Mouse (Mus musculus) thymus, postnatal 25 days (tissue): ENCODE data around the gene Khdc4.
A peak's percentile ranks its signal among the peaks of the same experiment; 100 is the strongest.
"Not testable (repeated sequence)": the region's sequence is repeated elsewhere in the genome, so short reads cannot be mapped to it uniquely, and the experiment has no call there.

Experiments used
- DNase-seq: peaks from one replicate; pipeline ENCODE4 v3.0.0; 2022

The Khdc4 gene

GRCm38 (mm10) chr3:88658441-88659127 lies 27.0 kb upstream of the Khdc4 start:
- no peak for DNase-seq

GRCm38 (mm10) chr3:88659798-88660197 lies 25.8 kb upstream of the Khdc4 start:
- no peak for DNase-seq

DNA sequence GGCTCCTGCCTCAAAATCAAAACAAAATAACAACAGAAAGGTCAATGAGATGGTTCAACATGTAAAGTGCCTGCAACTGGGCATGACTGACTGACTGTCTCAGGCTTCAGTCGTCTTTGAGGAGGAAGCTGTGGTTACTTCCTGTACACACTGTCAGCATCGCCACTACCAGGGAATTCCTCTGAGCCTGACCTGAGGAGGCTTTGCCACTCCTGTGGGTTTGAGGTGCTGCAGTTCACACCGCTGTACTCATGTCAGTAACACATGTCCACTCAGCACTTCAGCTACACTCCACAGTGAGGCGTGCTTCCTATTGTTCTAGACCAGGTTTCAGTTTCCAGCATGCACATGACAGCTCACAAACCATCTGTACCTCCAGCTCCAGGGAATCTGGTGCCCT lies 21.5 kb upstream of the Khdc4 start:
- no peak for DNase-seq

DNA sequence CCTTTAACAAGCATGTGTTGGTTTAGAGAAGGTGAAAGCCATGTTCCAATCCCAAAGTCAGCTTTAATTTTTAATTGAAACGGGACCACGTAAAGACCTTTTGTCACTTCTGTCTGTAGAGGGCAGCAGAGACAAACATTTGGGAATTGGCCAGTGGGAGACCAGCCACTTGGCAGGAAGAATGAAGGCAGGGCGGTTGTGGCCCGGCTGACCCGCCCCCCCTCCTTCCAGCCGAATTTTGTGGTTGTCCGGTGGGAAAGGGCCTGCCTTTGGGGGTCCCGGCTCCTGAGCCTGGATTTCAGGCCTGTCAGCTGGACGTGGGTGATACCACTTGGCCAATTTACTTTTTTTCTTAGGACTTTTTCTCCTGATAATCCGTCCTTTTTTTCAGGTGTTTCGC lies 8.2 kb upstream of the Khdc4 start:
- DNase-seq, result peak; percentile 59

DNA sequence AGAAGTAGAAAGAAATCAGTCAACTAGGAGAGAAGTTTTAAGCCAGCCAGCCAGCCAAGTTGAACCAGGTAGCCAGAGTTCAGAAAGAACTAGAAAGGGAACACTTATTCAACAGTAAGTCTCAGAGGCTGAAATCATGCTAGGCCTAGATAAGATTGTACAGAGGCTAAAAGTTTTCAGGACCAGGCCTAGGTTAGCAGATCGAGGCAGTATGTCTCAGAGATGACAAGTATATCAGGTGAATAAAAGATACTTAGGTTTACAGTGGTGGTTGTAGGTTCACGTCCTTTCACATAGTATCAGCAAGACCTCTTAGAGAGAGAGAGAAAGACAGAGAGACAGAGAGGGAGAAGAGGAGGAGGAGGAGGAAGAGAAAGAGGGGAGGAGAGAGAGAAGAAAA lies 1.8 kb upstream of the Khdc4 start:
- DNase-seq, result no peak

GRCm38 (mm10) chr3:88684236-88684979 lies 1.2 kb upstream of the Khdc4 start:
- no peak for DNase-seq

DNA sequence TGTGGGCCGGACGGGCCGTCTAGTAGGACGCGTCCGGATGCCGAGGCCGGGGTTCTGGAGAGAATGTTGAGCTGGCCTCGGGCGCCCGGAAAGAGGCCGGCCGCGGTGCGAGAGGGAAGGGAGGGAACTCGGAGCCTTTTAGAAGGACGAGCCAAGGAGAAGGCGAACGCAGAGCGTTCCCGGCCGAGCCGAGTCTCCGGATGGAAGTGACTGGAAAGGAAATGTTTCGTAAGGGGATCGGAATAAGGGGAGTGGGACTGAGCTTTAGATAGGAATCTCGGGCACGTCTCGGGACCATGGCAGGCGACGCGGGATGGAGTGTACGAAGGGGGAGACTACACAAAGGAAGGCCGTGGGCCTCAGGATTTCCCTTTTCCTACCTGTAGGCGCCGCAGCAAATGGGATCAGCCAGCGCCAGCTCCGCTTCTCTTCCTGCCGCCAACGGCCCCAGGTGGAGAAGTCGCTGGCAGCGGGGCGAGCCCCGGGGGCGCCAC lies 402 bp downstream of the Khdc4 start:
- DNase-seq, result no peak

GRCm38 (mm10) chr3:88686734-88687611 lies 1.4 kb downstream of the Khdc4 start:
- no peak for DNase-seq

GRCm38 (mm10) chr3:88689079-88689478 lies 3.5 kb downstream of the Khdc4 start:
- no peak for DNase-seq

GRCm38 (mm10) chr3:88695545-88695944 lies 9.9 kb downstream of the Khdc4 start:
- no peak for DNase-seq

- DNase-seq, result no peak
These were observed 12.4 kb downstream of the Khdc4 start for GRCm38 (mm10) chr3:88698051-88698450.

- no peak for DNase-seq
These were observed 13.2 kb downstream of the Khdc4 start for GRCm38 (mm10) chr3:88698834-88699233.

GRCm38 (mm10) chr3:88700247-88700646 lies 14.6 kb downstream of the Khdc4 start:
- no peak for DNase-seq

- DNase-seq, result no peak
These were observed 15.6 kb downstream of the Khdc4 start for GRCm38 (mm10) chr3:88701222-88701621.

DNA sequence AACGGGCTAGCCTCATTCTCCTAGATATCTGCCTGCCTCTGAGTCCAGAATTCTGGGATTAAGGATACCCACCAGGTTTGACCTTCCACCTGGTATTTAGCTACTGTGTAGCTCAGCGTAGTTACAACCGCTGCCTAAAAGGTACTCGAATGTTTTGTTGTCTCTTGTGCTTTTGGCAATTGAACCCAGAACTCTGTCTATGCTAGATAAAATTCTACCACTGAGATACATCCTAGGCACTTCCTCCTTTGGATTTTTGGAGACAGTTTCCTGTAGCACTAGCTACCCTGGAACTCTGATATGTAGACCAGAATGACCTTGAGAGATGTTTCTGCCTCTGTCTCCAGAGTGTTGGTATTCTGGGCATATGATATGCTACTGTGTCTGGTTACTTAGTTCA lies 28.1 kb downstream of the Khdc4 start:
- no peak for DNase-seq

DNA sequence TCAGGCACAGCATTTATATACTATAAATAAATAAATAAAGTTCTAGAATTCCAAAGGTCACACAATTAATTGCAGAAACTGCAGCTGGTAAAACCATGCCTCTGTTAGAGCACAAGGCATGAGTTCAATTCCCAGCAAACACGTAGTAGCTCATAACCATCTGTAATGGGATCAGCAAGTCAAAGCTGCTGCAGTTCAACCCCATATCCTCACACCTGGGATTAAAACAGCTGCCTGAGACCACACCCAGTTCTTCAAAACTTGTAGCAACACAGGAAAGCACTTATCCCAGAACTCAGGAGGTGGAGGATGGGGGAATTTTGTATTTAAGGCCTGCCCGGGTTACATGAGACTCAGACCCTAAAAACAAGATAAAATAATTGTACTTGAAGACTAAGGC lies 29.1 kb downstream of the Khdc4 start:
- DNase-seq, result no peak

DNA sequence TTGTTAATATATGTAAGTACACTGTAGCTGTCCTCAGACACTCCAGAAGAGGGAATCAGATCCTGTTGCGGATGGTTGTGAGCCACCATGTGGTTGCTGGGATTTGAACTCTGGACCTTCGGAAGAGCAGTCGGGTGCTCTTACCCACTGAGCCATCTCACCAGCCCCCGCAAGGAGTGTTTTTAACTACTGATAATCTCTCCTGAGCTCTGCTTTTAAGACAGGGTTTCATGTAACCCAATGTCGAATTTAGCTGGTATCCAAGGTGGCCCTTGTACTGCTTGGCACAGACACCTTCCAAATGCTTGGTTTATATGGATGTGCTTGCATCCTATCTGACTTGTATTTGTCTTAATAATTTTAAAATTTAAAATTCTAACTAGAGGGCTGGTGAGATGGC lies 30.1 kb downstream of the Khdc4 start:
- DNase-seq, result not testable (repeated sequence)

GRCm38 (mm10) chr3:88716399-88717197 lies 31.0 kb downstream of the Khdc4 start, which contains the start of gene Rit1:
Gene Rit1 (plus strand): TSS chr3:88716838.
- peak; percentile 85 for DNase-seq

- no peak for DNase-seq
These were observed 31.7 kb downstream of the Khdc4 start for GRCm38 (mm10) chr3:88717198-88717798.

- DNase-seq, result no peak
These were observed 32.2 kb downstream of the Khdc4 start for GRCm38 (mm10) chr3:88717831-88718230.

DNA sequence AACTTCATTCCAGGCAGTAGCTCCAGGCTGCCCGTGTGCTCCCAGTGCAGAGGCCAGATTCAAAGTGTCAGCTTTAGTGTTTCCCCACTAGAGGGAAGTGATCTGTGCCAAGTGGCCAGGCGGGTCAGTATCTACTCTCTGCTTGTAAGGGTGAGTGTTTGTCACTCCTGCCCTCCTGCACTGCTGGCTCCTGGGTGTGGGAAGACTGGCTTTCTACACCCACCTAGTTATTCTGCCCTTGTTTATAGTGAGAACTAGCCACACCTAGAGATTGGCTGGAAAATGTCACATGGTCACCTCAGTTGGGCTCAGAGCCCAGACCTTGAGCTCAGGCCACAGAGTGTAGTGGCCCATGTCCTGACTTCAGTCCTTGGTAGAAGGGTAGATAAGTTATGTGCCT lies 33.5 kb downstream of the Khdc4 start:
- no peak for DNase-seq

DNA sequence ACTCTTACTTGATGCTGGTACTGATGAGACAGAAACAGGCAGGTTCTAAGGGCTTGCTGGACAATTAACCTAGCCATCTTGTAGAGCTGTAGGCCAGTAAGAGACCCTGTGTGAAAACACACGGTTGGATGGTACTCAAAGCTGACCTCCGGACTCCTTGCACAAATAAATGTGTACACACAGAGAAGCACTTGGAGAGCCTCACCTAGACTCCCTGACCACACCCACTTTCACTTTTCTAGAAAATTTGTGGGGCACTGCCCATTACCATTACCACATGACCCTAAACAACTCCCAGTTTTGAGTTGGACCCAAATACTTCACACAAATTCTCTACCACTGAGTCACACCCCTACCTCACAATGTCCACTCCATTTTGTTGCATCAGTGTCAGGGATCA lies 51.0 kb downstream of the Khdc4 start:
- DNase-seq, result no peak
